Mouse (Mus musculus) layer of hippocampus, adult 9-10 months (tissue): ENCODE data around the gene Olfr601.
"Not testable (repeated sequence)": the region's sequence is repeated elsewhere in the genome, so short reads cannot be mapped to it uniquely, and the experiment has no call there.

ENCODE experiments used
- DNase-seq: peaks from one replicate; pipeline ENCODE4 v3.0.0; 2022; ENCODE audit warnings: low spot score

The Olfr601 gene

GRCm38 (mm10) chr7:103362555-103362954 lies at the start of gene Olfr601:
Gene Olfr601, minus strand, starts transcription at chr7:103362655.
- no peak for DNase-seq

GRCm38 (mm10) chr7:103406521-103407055 lies 44.1 kb upstream of the Olfr601 start:
- DNase-seq = not testable (repeated sequence)

GRCm38 (mm10) chr7:103398981-103399380 lies 36.5 kb upstream of the Olfr601 start:
- DNase-seq = no peak

- no peak for DNase-seq
These were observed 35.3 kb upstream of the Olfr601 start for GRCm38 (mm10) chr7:103397758-103398157.

- no peak for DNase-seq
These were observed 23.6 kb upstream of the Olfr601 start, which contains the start of gene Olfr603 for GRCm38 (mm10) chr7:103386077-103386476. Gene Olfr603, minus strand, starts transcription at chr7:103386177.

- no peak for DNase-seq
These were observed 12.9 kb downstream of the Olfr601 start, which contains the start of gene Olfr600 for GRCm38 (mm10) chr7:103349569-103349968. Gene Olfr600, minus strand, starts transcription at chr7:103349669.

- DNase-seq = no peak
These were observed 26.8 kb downstream of the Olfr601 start, which contains the start of gene Olfr599 for GRCm38 (mm10) chr7:103335617-103336016. Gene Olfr599, plus strand, starts transcription at chr7:103335917.

GRCm38 (mm10) chr7:103323268-103323667 lies 39.2 kb downstream of the Olfr601 start, which contains the start of gene Olfr598:
Gene Olfr598, plus strand, starts transcription at chr7:103323568.
- no peak for DNase-seq

GRCm38 (mm10) chr7:103316015-103316414 lies 46.4 kb downstream of the Olfr601 start, which contains the start of gene Olfr597:
Gene Olfr597, plus strand, starts transcription at chr7:103316315.
- not testable (repeated sequence) for DNase-seq
